Mouse (Mus musculus) cerebellum, adult 2 months (tissue): ENCODE data around the gene Sppl3.

Experiments used
- CTCF ChIP-seq: fragments of 200-500 bp; IDR thresholded peaks from 2 replicates; pipeline ENCODE4 v1.5.1; 2011; ENCODE audit warnings: low read depth, mild to moderate bottlenecking, control low read depth, low read length, moderate library complexity, borderline replicate concordance; ENCODE audit not compliant: insufficient read depth
- POLR2A ChIP-seq: fragments of 200-500 bp; IDR thresholded peaks from 2 replicates; pipeline ENCODE4 v1.6.1; 2011; ENCODE audit warnings: low read length, control low read depth, borderline replicate concordance; ENCODE audit not compliant: insufficient read depth

- TF ChIP-seq CTCF, result no peak
- TF ChIP-seq POLR2A, result no peak
Measured at GRCm38 (mm10) chr5:115063391-115063790, 52.5 kb downstream of the Sppl3 start.
